Mouse (Mus musculus) intestine, postnatal 0 days (tissue): ENCODE results near the gene Ccdc183. TPM values are rescaled to one million over a fixed set of nuclear protein-coding genes. Genes with fewer than 3 reads are reported as not detected.

Source experiments
- ATAC-seq: fragments of 200-750 bp; cut with Nextera tagmentation; 2 replicates; pipeline ENCODE4 v1.8.0; 2017; ENCODE audit warnings: mild to moderate bottlenecking, moderate TSS enrichment, moderate library complexity
- H3K27ac ChIP-seq: fragments of 300-500 bp; sonication (generic); 2 replicates; pipeline ENCODE4 v1.5.1; 2014; ENCODE audit warnings: mild to moderate bottlenecking, low read depth, low read length, moderate library complexity
- H3K27me3 ChIP-seq: fragments of 300-500 bp; sonication (generic); replicated peaks from 2 replicates; pipeline ENCODE4 v1.6.1; 2014; ENCODE audit warnings: low read length, mixed read lengths; ENCODE audit not compliant: control insufficient read depth, insufficient read depth
- H3K36me3 ChIP-seq: fragments of 300-500 bp; sonication (generic); 2 replicates; pipeline ENCODE4 v1.6.1; 2014; ENCODE audit warnings: mild to moderate bottlenecking, moderate library complexity; ENCODE audit not compliant: control insufficient read depth, insufficient read depth
- H3K4me1 ChIP-seq: fragments of 300-500 bp; sonication (generic); replicated peaks from 2 replicates; pipeline ENCODE4 v1.6.1; 2014; ENCODE audit warnings: antibody characterized with exemption, low read length, mixed read lengths; ENCODE audit not compliant: control insufficient read depth, insufficient read depth
- H3K4me2 ChIP-seq: fragments of 300-500 bp; sonication (generic); replicated peaks from 2 replicates; pipeline ENCODE4 v1.6.1; 2014; ENCODE audit warnings: low read depth, mild to moderate bottlenecking, moderate library complexity
- H3K4me3 ChIP-seq: fragments of 300-500 bp; sonication (generic); 2 replicates; pipeline ENCODE4 v1.5.1; 2014; ENCODE audit warnings: low read depth, low read length
- H3K9ac ChIP-seq: fragments of 300-500 bp; sonication (generic); 2 replicates; pipeline ENCODE4 v1.6.1; 2014; ENCODE audit warnings: mild to moderate bottlenecking, low read depth, low read length
- H3K9me3 ChIP-seq: fragments of 300-500 bp; sonication (generic); 2 replicates; pipeline ENCODE4 v1.6.1; 2016; ENCODE audit warnings: mixed run types; ENCODE audit not compliant: control insufficient read depth
- CTCF ChIP-seq: sonication (generic); IDR thresholded peaks from 2 replicates; pipeline ENCODE4 v1.5.1; 2016; ENCODE audit warnings: low read depth, mild to moderate bottlenecking, control low read depth, antibody characterized with exemption, moderate library complexity
- WGBS: fragments of 180-500 bp; shearing (Covaris S2); extraction: QIAGEN DNeasy Blood & Tissue Kit; methylation state at CpG from one replicate; pipeline ENCODE4 v1.1.7; 2014; 5-methylcytosine and 5-hydroxymethylcytosine counted together
- polyA plus RNA-seq: library from polyadenylated mRNA; unstranded; fragments of >200 nt; fragmentation: Nextera tagmentation; extraction: Ambion mirVana; gene quantifications from 2 replicates; pipeline ENCODE4 v1.2.1, GENCODE M21; 2015

Gene Ccdc183
- polyA plus RNA-seq, 1 experiment from 2014 or later: 0.09 TPM

GRCm38 (mm10) chr2:25573068-25573467 is 44.4 kb downstream of the Ccdc183 start:
- ATAC-seq: peak; percentile 44
- peaks cover 18% of the 10 kb centered on the region for H3K27me3 ChIP-seq
- H3K4me2 ChIP-seq: peak overlapping the region; percentile 89
- WGBS: 35% methylated on average over 2 of the region's 2 CpGs
- peaks cover 18% of the 10 kb centered on the region for H3K36me3 ChIP-seq
- TF ChIP-seq CTCF: 0 out of 2 replicates have a peak, but pooled peaks have one; percentile 4
- H3K9ac ChIP-seq: no peak overlapping the region
- no peaks in the 10 kb centered on the region for H3K9me3 ChIP-seq
- H3K4me1 ChIP-seq: peaks cover 18% of the 10 kb centered on the region; the same call in 1 of the 2 replicates
- peak overlapping the region; percentile 50; the same call in 1 of the 2 replicates for H3K4me3 ChIP-seq
- peak overlapping the region; percentile 91 for H3K27ac ChIP-seq

DNA sequence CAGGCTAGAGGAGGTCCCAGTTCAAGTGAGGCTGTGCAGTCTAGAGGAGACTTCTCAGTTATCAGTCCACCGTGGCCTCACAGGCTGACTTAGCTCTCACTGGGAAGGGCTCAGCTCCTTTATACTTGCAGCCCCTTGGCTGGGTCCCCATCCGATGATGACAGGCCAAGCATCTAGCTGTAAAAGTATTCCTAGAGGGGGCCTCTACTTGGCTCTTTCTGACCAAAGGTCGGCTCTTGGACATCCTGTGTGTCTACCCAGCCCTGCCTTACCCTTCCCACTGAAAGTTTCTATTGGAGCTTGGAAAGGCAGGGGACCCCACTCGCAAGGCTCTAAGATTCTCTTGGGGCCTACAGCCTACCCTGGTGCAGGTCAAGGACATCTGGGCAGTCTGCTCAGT is 46.3 kb downstream of the Ccdc183 start:
- 49% methylated on average over 4 of the region's 4 CpGs for WGBS
- H3K4me3 ChIP-seq: peak overlapping the region; percentile 46
- peak overlapping the region; percentile 51 for H3K9ac ChIP-seq

DNA sequence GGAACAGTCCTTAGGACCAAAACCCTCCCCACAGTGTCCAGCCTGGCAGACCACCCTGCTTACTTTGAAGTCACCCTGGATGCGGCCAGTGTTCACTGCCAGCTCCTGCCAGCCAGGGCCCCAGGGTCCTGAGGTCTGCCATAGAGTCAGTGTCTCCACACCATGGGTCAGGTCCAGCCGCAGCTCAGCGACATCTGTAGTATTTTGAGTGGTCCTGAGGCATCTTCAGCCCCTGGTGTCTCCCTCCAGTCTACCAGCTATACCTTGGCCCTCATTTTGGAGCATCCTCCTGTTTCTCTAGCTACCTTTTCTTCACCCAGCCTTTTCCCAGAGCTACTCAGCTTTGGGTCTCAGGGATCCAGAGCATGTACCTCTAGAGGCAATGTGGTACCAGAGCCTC is 48.2 kb downstream of the Ccdc183 start:
- no peak for TF ChIP-seq CTCF

More for the DNA sequence above, 46.3 kb downstream of the Ccdc183 start:
- H3K27ac ChIP-seq: peak overlapping the region; percentile 91
- H3K9me3 ChIP-seq: no peaks in the 10 kb centered on the region
- H3K27me3 ChIP-seq: 0 out of 2 replicates have a peak, but pooled peaks cover under 1% of the 10 kb centered on the region
- peaks cover 9% of the 10 kb centered on the region; the same call in 1 of the 2 replicates for H3K4me1 ChIP-seq
- TF ChIP-seq CTCF: no peak
- peak overlapping the region; percentile 64 for H3K4me2 ChIP-seq
- peaks cover 32% of the 10 kb centered on the region for H3K36me3 ChIP-seq
- peak; percentile 53 for ATAC-seq

DNA sequence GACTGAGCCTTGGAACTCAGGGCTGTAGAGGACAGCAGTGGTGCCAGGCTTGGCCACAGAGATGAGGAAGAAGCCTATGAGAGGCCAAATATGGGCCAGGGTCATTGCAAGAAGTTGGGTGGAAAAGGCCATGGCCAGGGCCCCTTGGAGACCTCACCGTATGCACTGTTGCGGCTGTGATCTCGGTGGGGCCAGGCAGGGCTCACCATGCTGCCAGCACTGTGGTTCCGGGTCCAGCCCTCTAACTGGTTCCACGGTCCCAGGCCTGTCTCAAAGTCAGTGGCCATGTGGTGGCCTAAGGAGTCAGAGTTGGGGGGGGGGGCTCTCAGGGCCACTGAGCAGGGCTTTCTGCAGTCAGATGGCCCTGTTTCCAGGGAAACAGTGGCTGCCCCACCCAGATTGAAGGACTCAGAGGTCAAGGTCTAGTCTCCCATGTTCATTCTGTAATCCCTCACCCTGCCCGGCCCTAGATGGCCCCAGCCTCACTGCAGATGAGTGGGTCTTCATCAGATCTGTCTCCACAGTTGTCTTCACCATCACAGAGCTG is 48.9 kb downstream of the Ccdc183 start:
- TF ChIP-seq CTCF: no peak
- peaks cover 59% of the 10 kb centered on the region for H3K36me3 ChIP-seq
- H3K9me3 ChIP-seq: no peaks in the 10 kb centered on the region
- H3K27me3 ChIP-seq: no peaks in the 10 kb centered on the region
- H3K9ac ChIP-seq: 0 out of 2 replicates have a peak overlapping the region, but pooled peaks have one; percentile 51
- peak overlapping the region; percentile 46 for H3K4me3 ChIP-seq
- H3K4me2 ChIP-seq: peak overlapping the region; percentile 64
- H3K27ac ChIP-seq: peak overlapping the region; percentile 91
- 0 out of 2 replicates have a peak, but pooled peaks cover 3% of the 10 kb centered on the region for H3K4me1 ChIP-seq
- 28% methylated on average over 6 of the region's 6 CpGs for WGBS
- ATAC-seq: peak; percentile 23

More for the DNA sequence above, 48.2 kb downstream of the Ccdc183 start:
- 0 out of 2 replicates have a peak, but pooled peaks cover 3% of the 10 kb centered on the region for H3K4me1 ChIP-seq
- WGBS: 70% methylated on average over 3 of the region's 3 CpGs
- peak overlapping the region; percentile 51; the same call in 1 of the 2 replicates for H3K9ac ChIP-seq
- H3K9me3 ChIP-seq: no peaks in the 10 kb centered on the region
- H3K4me2 ChIP-seq: peak overlapping the region; percentile 64
- H3K4me3 ChIP-seq: peak overlapping the region; percentile 46
- ATAC-seq: no peak
- peak overlapping the region; percentile 91 for H3K27ac ChIP-seq
- H3K36me3 ChIP-seq: peaks cover 51% of the 10 kb centered on the region
- H3K27me3 ChIP-seq: no peaks in the 10 kb centered on the region

DNA sequence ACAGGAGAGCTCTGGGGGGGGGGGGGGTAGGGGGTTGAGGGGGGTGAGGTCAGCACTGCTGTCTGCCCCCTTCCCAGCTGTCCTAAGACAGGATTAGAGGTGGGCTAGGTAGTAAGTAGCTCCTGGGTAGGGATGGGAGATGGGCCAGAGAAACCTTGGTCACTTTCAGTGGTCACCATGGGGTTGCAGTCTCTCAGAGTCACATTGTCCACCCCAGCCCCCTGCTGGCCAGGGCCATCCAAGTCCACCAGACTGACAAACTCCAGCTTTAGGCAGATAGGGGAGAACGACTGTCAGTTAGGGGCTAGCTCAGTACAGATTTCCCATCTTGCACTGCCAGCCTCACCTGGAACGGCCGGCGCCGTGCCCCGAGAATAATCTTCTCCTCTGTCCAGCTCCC is 50.9 kb downstream of the Ccdc183 start:
- peaks cover 79% of the 10 kb centered on the region for H3K36me3 ChIP-seq
- no peaks in the 10 kb centered on the region for H3K27me3 ChIP-seq
- H3K4me3 ChIP-seq: peak overlapping the region; percentile 46; the same call in 1 of the 2 replicates
- no peaks in the 10 kb centered on the region for H3K4me1 ChIP-seq
- H3K9me3 ChIP-seq: no peaks in the 10 kb centered on the region
- peak overlapping the region; percentile 64; the same call in 1 of the 2 replicates for H3K27ac ChIP-seq
- H3K4me2 ChIP-seq: peak overlapping the region; percentile 64
- no peak for ATAC-seq
- peak overlapping the region; percentile 4; the same call in 1 of the 2 replicates for H3K9ac ChIP-seq
- WGBS: 57% methylated on average over 6 of the region's 6 CpGs
- peak; percentile 58 for TF ChIP-seq CTCF

- Histone ChIP-seq H3K4me3 (no peak overlapping the region), H3K9me3 (no peaks in the 10 kb centered on the region), H3K4me1 (no peaks in the 10 kb centered on the region), H3K9ac (no peak overlapping the region), H3K27me3 (no peaks in the 10 kb centered on the region), H3K27ac (peak overlapping the region; percentile 50; the same call in 1 of the 2 replicates), H3K36me3 (peaks cover 87% of the 10 kb centered on the region), H3K4me2 (peak overlapping the region; percentile 64)
- no peak for ATAC-seq
- WGBS: 89% methylated on average over 8 of the region's 8 CpGs
- TF ChIP-seq CTCF: no peak
Observed at GRCm38 (mm10) chr2:25565741-25566140, 51.7 kb downstream of the Ccdc183 start.
